Mouse (Mus musculus) liver, embryonic 16.5 days (tissue): ENCODE results near the gene Lmod2. TPM values are rescaled to one million over a fixed set of nuclear protein-coding genes. Genes with fewer than 3 reads are reported as not detected.

Source experiments
- polyA plus RNA-seq: library from polyadenylated mRNA; unstranded; fragments of >200 nt; fragmentation: Nextera tagmentation; extraction: Ambion mirVana; gene quantifications from 2 replicates; pipeline ENCODE4 v1.2.1, GENCODE M21; 2015

The Lmod2 gene
- polyA plus RNA-seq, 1 experiment from 2014 or later, result 0.31 TPM

Other genes starting within 250 kb of the Lmod2 start
- 0.04 TPM in 1 of 2 replicates, not detected in the other for gene Iqub, start 82.7 kb upstream of the Lmod2 start, polyA plus RNA-seq
- 175 and 193 TPM in 2 replicates for gene Ndufa5, start 69.7 kb upstream of the Lmod2 start, polyA plus RNA-seq
- 0.04 TPM in 1 of 2 replicates, not detected in the other for gene Asb15, start 69.6 kb upstream of the Lmod2 start, polyA plus RNA-seq
- 19.7 and 26.1 TPM in 2 replicates for gene Wasl, start 67.2 kb downstream of the Lmod2 start, polyA plus RNA-seq
- 0.04 TPM in 1 of 2 replicates, not detected in the other for gene Hyal6, start 135.5 kb downstream of the Lmod2 start, polyA plus RNA-seq
- gene Hyal4, start 150.6 kb downstream of the Lmod2 start, polyA plus RNA-seq, result 0.02 TPM in 1 of 2 replicates, not detected in the other
- not detected in 2 replicates for gene Spam1, start 193.4 kb downstream of the Lmod2 start, polyA plus RNA-seq